Mouse (Mus musculus) gastrocnemius, adult 2 months (tissue): ENCODE measurements around the gene Cplx3. TPM values are rescaled to one million over a fixed set of nuclear protein-coding genes. Genes with fewer than 3 reads are reported as not detected.

Source experiments
- DNase-seq: peaks from one replicate; pipeline ENCODE4 v3.0.0; 2022
- H3K27ac ChIP-seq: fragments of 200-600 bp; 2 replicates; pipeline ENCODE4 v1.8.1; 2022; ENCODE audit warnings: mild to moderate bottlenecking
- H3K4me3 ChIP-seq: fragments of 200-600 bp; 2 replicates; pipeline ENCODE4 v1.8.1; 2022; ENCODE audit warnings: mild to moderate bottlenecking, moderate library complexity
- CTCF ChIP-seq: fragments of 200-600 bp; IDR thresholded peaks from 2 replicates; pipeline ENCODE4 v1.8.1; 2022; ENCODE audit warnings: antibody characterized with exemption, mild to moderate bottlenecking, moderate library complexity
- intact Hi-C: fragments of 180-260 bp; cut with DNase I; formaldehyde crosslinking; loops from one replicate; pipeline ENCODE4 v1.15.1; 2025
- total RNA-seq, 2 experiments: library from RNA; stranded (reverse); gene quantifications; 2 replicates each; pipeline ENCODE4 v1.2.3; 2021

Gene Cplx3
- total RNA-seq, 2 experiments from 2014 or later: not detected

DNA sequence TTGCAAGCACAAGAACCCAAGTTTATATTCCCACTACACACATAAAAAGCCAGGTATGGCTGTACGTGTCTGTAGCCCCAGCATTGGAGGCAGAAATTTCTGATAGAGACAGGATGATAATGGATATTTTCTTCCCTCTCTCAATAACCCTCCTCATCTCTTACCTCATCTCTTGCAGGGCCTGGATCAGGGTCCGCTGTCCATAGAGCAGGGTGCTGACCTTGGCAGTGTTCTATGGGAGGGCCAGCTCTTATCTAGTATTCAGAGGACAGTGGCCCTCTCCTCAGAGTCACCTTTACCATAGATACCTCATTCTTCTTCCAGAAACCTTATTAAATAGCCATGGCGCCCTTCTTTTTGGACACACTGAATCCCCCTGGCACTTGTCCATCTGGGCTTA, 3.7 kb upstream of the Cplx3 start:
- no peak for TF ChIP-seq CTCF
- no peak overlapping the region for H3K4me3 ChIP-seq
- H3K27ac ChIP-seq: no peak overlapping the region
- DNase-seq: no peak
- intact Hi-C loops: no loop called here

DNA sequence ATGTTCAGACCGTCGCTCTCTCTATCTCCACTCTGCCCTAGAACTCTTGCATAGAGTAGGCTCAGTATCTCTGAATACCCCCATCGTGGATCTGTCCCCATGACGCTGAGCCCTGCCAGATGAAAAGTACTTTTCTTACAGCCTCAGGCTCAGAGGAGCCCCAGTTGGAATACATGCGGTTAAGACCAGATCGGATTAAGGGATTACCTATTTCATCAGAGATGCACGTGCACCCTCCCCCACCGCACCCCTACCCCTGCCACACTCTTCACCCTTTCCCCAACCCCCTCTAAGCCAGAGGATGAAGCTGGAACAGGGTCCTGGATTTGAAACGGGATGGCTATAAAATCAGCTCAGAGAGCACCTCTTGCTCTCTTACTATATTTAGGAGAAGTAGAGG, 578 bp downstream of the Cplx3 start:
- Histone ChIP-seq H3K27ac (no peak overlapping the region), H3K4me3 (no peak overlapping the region)
- intact Hi-C loops: no loop called here
- TF ChIP-seq CTCF: no peak
- no peak for DNase-seq

DNA sequence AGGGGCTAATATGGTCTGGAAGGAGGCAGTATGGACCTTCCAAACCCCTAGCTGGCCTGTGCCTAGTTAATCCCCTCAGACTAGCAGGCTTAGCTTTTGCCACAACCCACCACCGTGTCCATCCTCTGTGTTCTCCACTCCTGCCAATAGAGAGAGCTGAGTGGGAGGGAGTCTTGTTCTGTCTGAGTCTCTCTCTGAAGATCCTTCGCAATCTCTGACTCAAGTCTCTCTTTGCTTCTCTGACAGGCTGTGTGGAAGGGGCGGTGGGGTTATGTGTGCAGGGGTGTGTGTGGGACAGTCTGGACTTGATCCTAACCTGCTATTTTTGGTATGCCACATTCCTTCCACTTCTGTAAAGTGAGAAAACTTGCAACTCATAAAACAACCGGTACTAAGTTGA, 1.2 kb downstream of the Cplx3 start:
- no peak for DNase-seq
- no peak overlapping the region for H3K4me3 ChIP-seq
- no peak for TF ChIP-seq CTCF
- H3K27ac ChIP-seq: no peak overlapping the region
- intact Hi-C loops: no loop called here

DNA sequence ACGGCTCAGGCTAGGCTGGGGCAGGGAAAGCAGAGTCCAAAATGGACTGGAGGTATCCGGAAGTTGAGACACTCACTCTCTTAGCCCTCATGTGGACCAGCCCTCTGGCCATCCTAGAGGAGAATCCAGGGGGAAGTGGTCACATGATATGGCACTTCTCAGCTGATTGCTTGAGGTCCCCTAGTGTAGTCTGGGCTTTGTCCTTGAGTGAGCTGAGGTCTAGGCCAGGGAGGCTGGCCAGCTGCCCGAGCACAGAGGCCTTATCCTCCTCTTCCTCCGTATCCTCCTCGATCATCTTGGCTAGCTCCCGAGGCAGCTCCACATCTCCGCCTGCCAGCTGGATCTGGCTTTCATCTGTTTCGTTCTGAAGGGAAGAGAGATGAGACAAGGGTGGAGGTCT, 4.0 kb downstream of the Cplx3 start:
- no peak for DNase-seq
- no peak overlapping the region for H3K4me3 ChIP-seq
- no peak for TF ChIP-seq CTCF
- intact Hi-C loops: no loop called here
- H3K27ac ChIP-seq: no peak overlapping the region

DNA sequence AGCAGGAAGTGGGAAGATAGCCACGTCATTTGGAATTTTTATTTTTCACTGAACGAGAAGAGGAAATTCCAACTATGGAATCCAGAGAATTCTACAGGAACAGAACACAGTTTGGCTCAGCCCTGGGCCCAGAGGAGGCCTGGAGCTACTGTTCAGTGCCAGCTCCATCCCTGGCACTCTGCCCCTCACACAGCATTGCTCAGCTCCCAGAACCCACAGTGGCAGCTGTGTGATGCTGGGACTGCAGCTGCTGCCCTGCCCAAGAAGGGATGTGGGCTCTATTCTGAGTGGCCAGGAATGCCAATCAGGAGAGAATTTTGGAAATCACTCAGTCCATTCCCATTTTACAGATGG, 4.8 kb downstream of the Cplx3 start:
- DNase-seq: peak; percentile 59
- peak overlapping the region; percentile 48 for H3K27ac ChIP-seq
- intact Hi-C loops: no loop called here
- H3K4me3 ChIP-seq: no peak overlapping the region
- TF ChIP-seq CTCF: no peak

DNA sequence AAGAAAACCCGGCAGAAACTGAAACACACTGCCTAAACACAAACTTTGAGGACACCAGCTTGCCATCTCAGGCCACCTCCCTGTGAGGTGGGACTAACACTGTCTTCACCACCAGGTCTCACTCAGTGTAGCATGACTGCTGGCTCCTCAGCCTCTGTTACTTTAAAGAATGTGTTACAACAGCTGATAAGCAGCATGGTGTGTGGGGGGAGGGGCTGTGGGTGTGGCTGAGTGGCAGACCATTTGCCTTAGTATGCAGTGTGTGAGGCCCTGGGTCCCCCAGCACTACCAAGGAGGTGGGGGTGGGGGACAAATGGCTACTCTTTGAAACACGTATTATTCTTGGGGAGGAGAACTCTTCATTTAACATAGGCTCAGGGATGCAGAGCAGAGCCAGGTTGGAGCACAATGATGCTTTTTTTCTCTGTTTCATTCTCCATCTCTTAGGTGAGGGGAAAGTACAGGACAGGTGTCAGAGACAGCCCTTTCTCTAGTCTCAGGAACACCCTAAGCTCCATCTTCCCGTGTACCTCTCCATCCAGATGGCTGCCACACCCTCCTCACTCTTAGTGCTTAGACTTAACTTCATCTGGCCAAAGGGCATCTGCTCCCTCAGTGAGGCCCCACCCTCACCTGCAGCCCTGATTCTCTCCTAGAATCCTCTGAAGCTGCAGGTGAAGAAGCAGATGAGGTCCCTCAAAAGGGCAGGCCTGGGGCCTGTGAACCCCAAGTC, 5.3 kb downstream of the Cplx3 start:
- Histone ChIP-seq H3K4me3 (no peak overlapping the region), H3K27ac (peak overlapping the region; percentile 48)
- TF ChIP-seq CTCF: no peak
- intact Hi-C loops: no loop called here
- DNase-seq: no peak

DNA sequence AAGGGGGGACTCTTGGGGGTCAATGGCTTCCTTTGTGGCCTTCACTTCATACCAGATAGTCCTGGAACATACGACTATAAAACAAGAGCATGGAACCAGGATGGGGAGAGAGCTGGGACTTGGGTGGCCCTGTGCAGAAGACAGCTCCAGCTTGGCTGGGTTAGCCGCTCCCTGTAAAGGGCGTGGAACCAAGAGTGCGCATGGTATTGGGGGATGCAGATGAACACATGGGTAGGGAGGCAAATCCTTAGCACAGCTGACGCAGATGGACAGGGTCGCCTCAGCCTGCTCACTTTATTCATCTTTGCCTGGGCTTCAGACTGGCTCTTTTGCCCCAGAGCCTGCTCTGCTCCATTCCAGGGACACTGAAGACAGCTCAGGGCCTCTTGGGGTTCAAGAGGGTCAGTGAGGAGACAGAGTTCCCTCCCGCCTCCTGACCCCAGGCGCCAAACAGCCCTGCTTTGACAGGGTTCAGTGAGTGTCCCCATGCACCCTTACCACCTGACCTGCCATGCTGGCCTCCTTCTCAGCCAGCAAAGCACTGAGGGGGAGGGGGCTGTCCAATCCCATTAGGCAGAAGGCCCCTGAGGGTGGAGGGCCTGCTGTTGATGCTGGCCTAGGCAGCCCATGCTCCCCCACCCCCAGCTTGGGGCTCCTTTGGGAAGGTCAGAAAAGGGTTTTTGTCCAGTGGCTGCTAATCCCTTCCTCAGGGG, 7.1 kb downstream of the Cplx3 start:
- no peak for DNase-seq
- intact Hi-C loops: no loop called here
- Histone ChIP-seq H3K4me3 (no peak overlapping the region), H3K27ac (0 out of 2 replicates have a peak overlapping the region, but pooled peaks have one; percentile 20)
- no peak for TF ChIP-seq CTCF

DNA sequence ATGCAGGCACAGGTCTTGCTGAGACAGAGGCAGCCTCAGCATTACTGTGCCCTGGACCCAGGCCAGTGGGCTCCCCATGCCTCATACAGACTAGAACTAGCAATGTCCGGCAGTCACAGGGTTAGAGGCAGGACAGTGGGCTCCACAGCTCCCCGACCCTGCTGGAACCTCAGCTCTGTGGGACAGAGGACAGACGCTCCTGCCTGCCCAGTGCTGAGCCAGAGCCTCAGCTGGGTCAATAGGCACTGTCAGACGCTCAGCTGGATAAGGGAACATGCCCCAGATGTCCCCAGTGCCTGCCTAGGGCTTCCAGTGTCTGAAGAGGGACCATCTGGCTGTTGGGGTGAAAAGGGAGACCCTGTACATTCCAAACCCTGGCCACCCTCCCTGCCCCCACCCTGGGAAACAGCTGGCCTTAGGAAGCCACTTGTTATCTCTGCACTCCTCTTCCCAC, 8.1 kb downstream of the Cplx3 start:
- DNase-seq: no peak
- Histone ChIP-seq H3K4me3 (no peak overlapping the region), H3K27ac (no peak overlapping the region)
- TF ChIP-seq CTCF: no peak
- intact Hi-C loops: no loop called here

DNA sequence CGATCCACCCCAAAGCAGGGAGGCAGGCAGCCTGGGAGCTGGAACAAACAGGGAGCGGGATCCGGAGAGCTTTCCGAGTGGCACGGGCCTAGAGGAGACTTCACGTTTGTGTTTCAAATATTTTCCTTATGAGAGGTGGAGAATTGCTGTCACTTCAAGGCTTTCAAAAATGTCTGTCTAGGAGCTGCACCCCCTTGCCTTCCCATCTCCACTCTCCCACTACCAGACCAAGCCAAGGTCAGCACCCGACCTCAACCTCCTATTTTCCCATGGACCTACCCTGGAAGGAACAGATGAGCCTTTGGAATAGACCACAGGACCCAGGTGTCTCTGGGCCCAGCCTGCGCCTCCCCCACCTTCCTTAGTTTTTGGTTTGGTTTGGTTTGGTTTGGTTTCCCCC, 8.8 kb downstream of the Cplx3 start:
- intact Hi-C loops: no loop called here
- no peak for TF ChIP-seq CTCF

DNA sequence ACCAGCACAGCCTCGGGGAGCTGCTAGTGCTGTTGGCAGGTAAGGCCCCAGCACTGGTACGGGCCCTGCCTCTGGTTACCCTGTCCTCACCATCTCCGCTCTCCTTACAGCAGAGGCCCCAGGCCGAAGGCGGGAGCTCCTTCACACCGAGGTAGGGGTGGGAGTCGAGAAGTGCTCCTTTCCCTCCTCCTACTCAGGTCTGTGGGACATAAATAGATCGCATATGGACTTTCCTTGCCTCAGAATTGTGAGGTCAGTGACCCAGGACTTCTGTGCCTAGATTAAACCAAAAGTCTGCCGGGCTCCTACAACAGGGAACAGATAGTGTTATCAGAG, 11.9 kb downstream of the Cplx3 start:
- no peak for DNase-seq
- no peak overlapping the region for H3K27ac ChIP-seq
- no peak for TF ChIP-seq CTCF
- H3K4me3 ChIP-seq: no peak overlapping the region
- intact Hi-C loops: no loop called here

More for the DNA sequence above, 8.8 kb downstream of the Cplx3 start:
- H3K4me3 ChIP-seq: no peak overlapping the region
- DNase-seq: no peak
- no peak overlapping the region for H3K27ac ChIP-seq

DNA sequence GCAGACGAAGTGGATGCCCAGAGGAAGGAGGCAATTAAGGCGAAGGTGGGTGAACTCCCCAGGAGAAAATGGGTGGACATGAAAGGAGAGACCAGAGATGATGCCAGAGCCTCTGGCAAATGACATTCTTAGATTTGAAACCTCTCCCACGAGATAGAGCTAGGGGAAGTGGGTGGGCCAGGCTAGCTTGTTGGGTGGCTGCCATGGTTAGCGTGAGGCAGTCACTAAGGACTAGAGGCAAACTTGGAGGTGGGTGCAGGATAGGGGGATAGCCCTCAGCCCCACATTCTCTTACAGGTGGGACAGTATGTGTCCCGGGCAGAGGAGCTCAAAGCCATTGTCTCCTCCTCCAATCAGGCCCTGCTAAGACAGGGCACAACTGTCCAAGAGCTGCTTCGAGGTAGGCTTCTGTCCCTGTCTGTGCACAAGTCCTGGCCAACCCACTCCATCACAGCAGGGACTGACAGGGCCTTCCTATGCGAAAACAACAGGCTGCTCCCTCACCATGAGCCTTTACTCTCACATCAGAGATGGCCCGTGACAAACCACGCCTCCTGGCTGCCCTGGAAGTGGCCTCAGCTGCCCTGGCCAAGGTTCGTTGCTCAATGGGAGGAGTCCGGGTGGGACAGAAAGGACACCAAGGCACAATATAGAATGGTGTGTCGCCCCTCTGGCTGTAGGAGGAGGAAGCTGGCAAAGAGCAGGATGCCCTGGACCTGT, 12.5 kb downstream of the Cplx3 start:
- intact Hi-C loops: no loop called here
- Histone ChIP-seq H3K27ac (no peak overlapping the region), H3K4me3 (no peak overlapping the region)
- TF ChIP-seq CTCF: no peak
- DNase-seq: no peak

DNA sequence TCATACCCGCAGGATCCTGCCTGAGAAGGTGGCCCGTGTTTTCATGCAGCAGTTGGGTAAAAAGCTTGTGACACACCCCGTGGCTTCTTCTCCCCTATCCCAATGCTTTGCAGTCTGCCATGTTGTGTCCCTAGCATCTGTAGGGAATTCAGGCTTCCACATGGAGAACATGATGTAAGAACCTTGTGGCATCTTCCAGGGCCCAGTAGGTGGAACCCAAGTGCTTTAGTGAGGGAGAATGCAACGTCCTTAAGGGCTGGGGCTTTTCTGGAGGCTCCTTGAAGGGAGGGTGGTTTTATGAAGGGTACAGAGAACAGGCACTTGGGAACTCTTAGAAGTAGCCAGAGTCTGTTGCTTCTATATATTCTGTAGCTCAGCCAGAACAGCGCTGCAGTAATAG, 15.4 kb downstream of the Cplx3 start:
- Histone ChIP-seq H3K27ac (no peak overlapping the region), H3K4me3 (no peak overlapping the region)
- TF ChIP-seq CTCF: 0 out of 2 replicates have a peak, but pooled peaks have one; percentile 5
- intact Hi-C loops: no loop called here
- no peak for DNase-seq

DNA sequence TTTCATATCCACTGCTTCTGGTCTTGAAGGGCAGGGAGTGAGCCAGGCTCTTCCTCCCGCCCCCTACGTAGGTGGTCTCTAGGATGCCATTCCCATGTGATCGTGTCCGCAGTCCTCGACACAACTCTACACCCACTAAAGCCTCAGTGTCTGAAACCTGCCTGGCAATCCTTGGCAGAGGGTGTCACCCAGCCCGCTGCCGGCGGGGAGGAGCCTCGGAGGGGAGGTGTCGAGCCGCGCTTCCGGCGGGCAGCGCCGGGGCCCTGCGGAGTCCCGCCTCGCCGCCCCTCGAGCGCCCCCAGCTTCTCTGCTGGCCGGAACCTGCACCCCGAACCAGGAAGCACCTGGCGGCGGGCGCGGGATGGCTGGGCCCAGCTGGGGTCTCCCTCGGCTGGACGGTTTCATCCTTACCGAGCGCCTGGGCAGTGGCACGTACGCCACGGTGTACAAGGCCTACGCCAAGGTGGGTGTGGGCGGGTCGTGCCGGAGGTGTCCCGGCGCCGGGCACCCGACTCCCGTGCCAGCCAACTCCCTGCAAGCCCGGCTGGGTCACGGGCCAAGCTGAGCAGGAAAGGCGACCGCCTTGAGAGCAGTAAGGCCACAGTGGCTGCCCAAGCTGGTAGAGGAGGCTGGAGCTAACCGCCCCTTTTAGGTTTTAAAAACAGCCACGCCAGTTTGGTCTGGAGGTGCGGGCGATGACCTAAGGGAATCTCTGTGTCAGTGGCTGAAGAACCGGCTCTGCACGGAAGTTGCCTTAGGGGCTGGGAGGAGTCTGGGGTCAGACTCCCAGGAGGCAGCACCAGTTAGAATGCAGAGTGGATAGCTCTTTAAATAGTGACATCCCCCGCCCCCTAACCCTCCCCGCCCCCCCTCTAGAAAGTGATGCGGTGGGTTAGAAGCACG, 16.6 kb downstream of the Cplx3 start, which contains the start of gene Ulk3:
Ulk3 (plus strand) TSS at position 229 of the 903 bp plus-strand sequence.
- DNase-seq: peak; percentile 90
- peak within 1 kb of the TSS; percentile 81 for H3K4me3 ChIP-seq
- TF ChIP-seq CTCF: peak; percentile 51
- peak within 1 kb of the TSS; percentile 90 for H3K27ac ChIP-seq
- intact Hi-C loops: loop anchor here (2.0 kb wide), 1 partner anchor 43 kb away; no protein-coding TSS in a partner anchor
